ENCODE assay signal across 11 mouse cellular contexts in genomic region chr19:15647313-15647712, GRCm38 (mm10).
DNase-seq lines count a peak whose midpoint lies in the region; ATAC-seq lines count a peak whose summit lies in the region.
"Had no signal": no experiment of that assay in that cellular context is flagged by ENCODE, and none has a peak within 500 bp of the region (broad histone marks: within the 10 kb centered on the region; RNA-seq: fewer than 3 reads in every experiment).

No protein-coding gene starts in this region.

- H3K4me3 ChIP-seq in intestine, embryonic 16.5 days (ENCODE audit: low read length): no peak overlapping the region
- no peak overlapping the region for H3K4me3 ChIP-seq in liver, embryonic 12.5 days
- H3K4me3 ChIP-seq: liver, embryonic 15.5 days had no signal

- H3K27me3 ChIP-seq in intestine, embryonic 16.5 days (replicated peaks; ENCODE audit: control insufficient read depth, insufficient read depth, low read length): no peaks in the 10 kb centered on the region
- no peaks in the 10 kb centered on the region for H3K27me3 ChIP-seq in liver, embryonic 12.5 days (replicated peaks)
- H3K27me3 ChIP-seq: liver, embryonic 15.5 days had no signal

- H3K9me3 ChIP-seq in intestine, embryonic 16.5 days (ENCODE audit: control insufficient read depth, low read length): no peaks in the 10 kb centered on the region
- H3K9me3 ChIP-seq in liver, embryonic 12.5 days (replicated peaks): no peaks in the 10 kb centered on the region
- H3K9me3 ChIP-seq: liver, embryonic 15.5 days had no signal

- no peak overlapping the region for H3K27ac ChIP-seq in intestine, embryonic 16.5 days (ENCODE audit: low read length)
- H3K27ac ChIP-seq in liver, embryonic 12.5 days: no peak overlapping the region
- H3K27ac ChIP-seq: liver, embryonic 15.5 days had no signal

- H3K9ac ChIP-seq in intestine, embryonic 16.5 days (ENCODE audit: low read depth, low read length): no peak overlapping the region
- no peak overlapping the region for H3K9ac ChIP-seq in liver, embryonic 12.5 days
- H3K9ac ChIP-seq: liver, embryonic 15.5 days had no signal

- peak; percentile 73 for ATAC-seq in intestine, embryonic 16.5 days
- ATAC-seq in liver, embryonic 12.5 days: no peak
- ATAC-seq in erythroid progenitor cell, adult 5-6 weeks (replicated peaks; ENCODE audit: low FRiP score, poor library complexity, severe bottlenecking): no peak

- H3K36me3 ChIP-seq in intestine, embryonic 16.5 days (ENCODE audit: control insufficient read depth, insufficient read depth, low read length): no peaks in the 10 kb centered on the region
- H3K36me3 ChIP-seq in liver, embryonic 12.5 days: no peaks in the 10 kb centered on the region
- H3K36me3 ChIP-seq: liver, embryonic 15.5 days had no signal

- no peak overlapping the region for H3K4me2 ChIP-seq in intestine, embryonic 16.5 days (ENCODE audit: low read depth, low read length)
- H3K4me2 ChIP-seq in liver, embryonic 12.5 days: no peak overlapping the region
- H3K4me2 ChIP-seq: liver, embryonic 15.5 days had no signal

- WGBS in intestine, embryonic 16.5 days: 44% methylated on average over 5 of the region's 5 CpGs
- 71% methylated on average over 5 of the region's 5 CpGs for WGBS in liver, embryonic 12.5 days (ENCODE audit: insufficient replicate concordance)

- no peaks in the 10 kb centered on the region for H3K4me1 ChIP-seq in intestine, embryonic 16.5 days (ENCODE audit: control insufficient read depth, insufficient read depth, low read length)
- no peaks in the 10 kb centered on the region for H3K4me1 ChIP-seq in liver, embryonic 12.5 days
- H3K4me1 ChIP-seq: liver, embryonic 15.5 days had no signal

- DNase-seq in embryo, embryonic 11 days: peak; percentile 17
- no peak for DNase-seq in embryo, embryonic 10 days (ENCODE audit: low spot score)
- peak; percentile 46 to 51 for DNase-seq in kidney, postnatal 4 days
- no peak for DNase-seq in kidney, adult 8-10 months
- peak; percentile 50 for DNase-seq in MN1 (ENCODE audit: low spot score)
- DNase-seq: adrenal gland, postnatal 36 days; cerebellum, postnatal 36 days had no signal

Comparison
In these comparisons a context has a peak if more than half of its experiments do, and no peak if none do; other contexts are left out.
1. DNase-seq: peak in embryo, embryonic 11 days (single experiment), kidney, postnatal 4 days (2 of 2) and MN1 (single experiment); none in embryo, embryonic 10 days (single experiment) and kidney, adult 8-10 months (0 of 2).